Comparison of ENCODE assay signal across 14 mouse cellular contexts in the genomic region with DNA sequence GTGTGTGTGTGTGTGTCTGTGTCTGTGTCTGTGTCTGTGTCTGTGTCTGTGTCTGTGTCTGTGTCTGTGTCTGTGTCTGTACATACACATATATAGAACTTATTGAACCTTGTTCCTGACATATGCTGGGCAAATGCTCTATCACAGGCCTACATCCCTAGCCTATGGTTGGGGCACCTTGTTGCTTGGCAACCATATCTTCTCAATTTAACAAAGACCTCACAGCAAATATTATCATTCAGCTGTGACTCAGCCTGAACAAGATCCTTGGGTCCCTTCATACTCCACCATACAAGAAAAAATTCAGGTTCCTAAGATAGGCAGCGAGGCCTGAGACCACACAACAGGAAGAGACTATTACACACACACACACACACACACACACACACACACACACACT. TPM values are rescaled to one million over a fixed set of nuclear protein-coding genes. Genes with fewer than 3 reads are reported as not detected.
"Had no signal": no experiment of that assay in that cellular context is flagged by ENCODE, and none has a peak within 500 bp of the region (broad histone marks: within the 10 kb centered on the region; RNA-seq: fewer than 3 reads in every experiment).

No protein-coding gene starts in this region.

- ATAC-seq: hindbrain, postnatal 0 days; midbrain, embryonic 16.5 days had no signal

- H3K4me2 ChIP-seq: hindbrain, embryonic 13.5 days; limb, embryonic 13.5 days; lung, embryonic 15.5 days; midbrain, embryonic 12.5 days had no signal

- H3K27me3 ChIP-seq: hindbrain, embryonic 13.5 days; limb, embryonic 13.5 days; lung, embryonic 15.5 days; midbrain, embryonic 12.5 days had no signal

- H3K36me3 ChIP-seq: hindbrain, embryonic 13.5 days; limb, embryonic 13.5 days; lung, embryonic 15.5 days; midbrain, embryonic 12.5 days had no signal

- DNase-seq: kidney, adult 11 months; kidney, postnatal 14 days; left cerebral cortex, postnatal 4 days; thymus, adult 18-20 months; thymus, postnatal 14 days had no signal

- H3K9me3 ChIP-seq: hindbrain, embryonic 13.5 days; limb, embryonic 13.5 days; lung, embryonic 15.5 days; midbrain, embryonic 12.5 days had no signal

- H3K4me3 ChIP-seq: hindbrain, embryonic 13.5 days; limb, embryonic 13.5 days; lung, embryonic 15.5 days; midbrain, embryonic 12.5 days had no signal

- H3K9ac ChIP-seq: hindbrain, embryonic 13.5 days; limb, embryonic 13.5 days; liver, embryonic 14.5 days; lung, embryonic 15.5 days; midbrain, embryonic 12.5 days had no signal

- H3K4me1 ChIP-seq: hindbrain, embryonic 13.5 days; limb, embryonic 13.5 days; lung, embryonic 15.5 days; midbrain, embryonic 12.5 days had no signal

- H3K27ac ChIP-seq: hindbrain, embryonic 13.5 days; hindbrain, postnatal 0 days; limb, embryonic 13.5 days; liver, embryonic 14.5 days; lung, embryonic 15.5 days; midbrain, embryonic 12.5 days had no signal

RNA-seq across cellular contexts. Expression of gene Cyp2d26, which starts 0.6 kb away (rescaled TPM):
- polyA plus RNA-seq: hindbrain, embryonic 13.5 days; hindbrain, postnatal 0 days; limb, embryonic 13.5 days; midbrain, embryonic 12.5 days; neural tube, embryonic 14.5 days had no signal

RNA-seq across cellular contexts. Expression of gene Cyp2d40, which starts 29.5 kb away (rescaled TPM):
- polyA plus RNA-seq: hindbrain, embryonic 13.5 days; hindbrain, postnatal 0 days; kidney, embryonic 14.5 days; limb, embryonic 13.5 days; lung, embryonic 15.5 days; midbrain, embryonic 12.5 days; midbrain, embryonic 16.5 days; neural tube, embryonic 14.5 days had no signal
